10 mouse cellular contexts compared by ENCODE assay signal in genomic region chr5:143058675-143059074, GRCm38 (mm10). TPM values are rescaled to one million over a fixed set of nuclear protein-coding genes. Genes with fewer than 3 reads are reported as not detected.
DNase-seq lines count a peak whose midpoint lies in the region; ATAC-seq lines count a peak whose summit lies in the region.
"Had no signal": no experiment of that assay in that cellular context is flagged by ENCODE, and none has a peak within 500 bp of the region (broad histone marks: within the 10 kb centered on the region; RNA-seq: fewer than 3 reads in every experiment).

No protein-coding gene starts in this region.

- H3K9me3 ChIP-seq in heart, embryonic 12.5 days (replicated peaks): no peaks in the 10 kb centered on the region
- H3K9me3 ChIP-seq in neural tube, embryonic 13.5 days: no peaks in the 10 kb centered on the region
- H3K9me3 ChIP-seq in hindbrain, embryonic 13.5 days: no peaks in the 10 kb centered on the region
- H3K9me3 ChIP-seq in stomach, embryonic 15.5 days: no peaks in the 10 kb centered on the region

- H3K4me3 ChIP-seq in heart, embryonic 12.5 days: no peak overlapping the region
- H3K4me3 ChIP-seq in neural tube, embryonic 13.5 days: no peak overlapping the region
- H3K4me3 ChIP-seq in hindbrain, embryonic 13.5 days: no peak overlapping the region
- H3K4me3 ChIP-seq in stomach, embryonic 15.5 days (replicated peaks): no peak overlapping the region

- peak overlapping the region; percentile 93 for H3K27ac ChIP-seq in heart, embryonic 12.5 days (ENCODE audit: poor library complexity, severe bottlenecking)
- 0 out of 2 replicates have a peak overlapping the region, but pooled peaks have one; percentile 5 for H3K27ac ChIP-seq in neural tube, embryonic 13.5 days (replicated peaks)
- peak overlapping the region; percentile 55; the same call in 1 of the 2 replicates for H3K27ac ChIP-seq in hindbrain, embryonic 13.5 days
- peak overlapping the region; percentile 88 for H3K27ac ChIP-seq in stomach, embryonic 15.5 days

- DNase-seq in heart, adult 11 months: no peak
- no peak for DNase-seq in neural tube, embryonic 10.5 days (ENCODE audit: extremely low spot score, low spot score)
- DNase-seq in left cerebral cortex, adult 11 months (ENCODE audit: low spot score): no peak
- DNase-seq in urinary bladder, adult 2 months (ENCODE audit: low spot score): no peak
- DNase-seq: gastrocnemius, postnatal 10 days; thymus, postnatal 4 days had no signal

- peaks cover 76% of the 10 kb centered on the region for H3K4me1 ChIP-seq in heart, embryonic 12.5 days (replicated peaks)
- H3K4me1 ChIP-seq in neural tube, embryonic 13.5 days (replicated peaks): peaks cover 42% of the 10 kb centered on the region
- peaks cover 17% of the 10 kb centered on the region for H3K4me1 ChIP-seq in hindbrain, embryonic 13.5 days (replicated peaks)
- peaks cover 24% of the 10 kb centered on the region for H3K4me1 ChIP-seq in stomach, embryonic 15.5 days

- H3K9ac ChIP-seq in heart, embryonic 12.5 days: no peak overlapping the region
- no peak overlapping the region for H3K9ac ChIP-seq in neural tube, embryonic 13.5 days
- H3K9ac ChIP-seq in hindbrain, embryonic 13.5 days: no peak overlapping the region
- no peak overlapping the region for H3K9ac ChIP-seq in stomach, embryonic 15.5 days

- ATAC-seq in heart, embryonic 12.5 days (ENCODE audit: insufficient number of reproducible peaks, low FRiP score): no peak
- ATAC-seq in neural tube, embryonic 13.5 days (ENCODE audit: low read depth): no peak
- no peak for ATAC-seq in hindbrain, embryonic 13.5 days (ENCODE audit: low FRiP score)
- ATAC-seq in stomach, embryonic 15.5 days (ENCODE audit: insufficient read depth, low FRiP score, low read depth): no peak

- peaks cover 14% of the 10 kb centered on the region; the same call in 1 of the 2 replicates for H3K36me3 ChIP-seq in heart, embryonic 12.5 days
- H3K36me3 ChIP-seq in neural tube, embryonic 13.5 days: peaks cover 22% of the 10 kb centered on the region
- H3K36me3 ChIP-seq in hindbrain, embryonic 13.5 days: peaks cover 29% of the 10 kb centered on the region; the same call in 1 of the 2 replicates
- no peaks in the 10 kb centered on the region; the same call in 1 of the 2 replicates for H3K36me3 ChIP-seq in stomach, embryonic 15.5 days

- 0 out of 2 replicates have a peak overlapping the region, but pooled peaks have one; percentile 13 for H3K4me2 ChIP-seq in heart, embryonic 12.5 days
- H3K4me2 ChIP-seq in neural tube, embryonic 13.5 days: no peak overlapping the region
- H3K4me2 ChIP-seq in hindbrain, embryonic 13.5 days: no peak overlapping the region
- no peak overlapping the region for H3K4me2 ChIP-seq in stomach, embryonic 15.5 days

- no peaks in the 10 kb centered on the region for H3K27me3 ChIP-seq in heart, embryonic 12.5 days (replicated peaks)
- H3K27me3 ChIP-seq in neural tube, embryonic 13.5 days: no peaks in the 10 kb centered on the region
- H3K27me3 ChIP-seq in hindbrain, embryonic 13.5 days: no peaks in the 10 kb centered on the region
- no peaks in the 10 kb centered on the region for H3K27me3 ChIP-seq in stomach, embryonic 15.5 days (replicated peaks)

RNA-seq across cellular contexts. Expression of gene Rnf216, which starts 54.1 kb away (rescaled TPM):
- 38.7 and 40.4 TPM in 2 replicates for polyA plus RNA-seq in heart, embryonic 12.5 days (2016; fragmentation: Nextera tagmentation; extraction: Ambion mirVana)
- 33.1 and 36.1 TPM in 2 replicates for polyA plus RNA-seq in neural tube, embryonic 13.5 days (2015; fragmentation: Nextera tagmentation; extraction: Ambion mirVana)
- polyA plus RNA-seq in hindbrain, embryonic 13.5 days (2015; fragmentation: Nextera tagmentation; extraction: Ambion mirVana): 34.0 and 38.3 TPM in 2 replicates
- 33.9 and 35.2 TPM in 2 replicates for polyA plus RNA-seq in stomach, embryonic 15.5 days (2015; fragmentation: Nextera tagmentation; extraction: Ambion mirVana)
- polyA plus RNA-seq in urinary bladder, adult 2 months (2012; rRNA removed): 25.0 and 26.2 TPM in 2 replicates

Comparison
In these comparisons a context has a peak if more than half of its experiments do, and no peak if none do; other contexts are left out.
1. H3K27ac ChIP-seq: peak in every context shown above with its lines; median percentile 93 in heart, embryonic 12.5 days; 88 in stomach, embryonic 15.5 days; 55 in hindbrain, embryonic 13.5 days; 5 in neural tube, embryonic 13.5 days.